Mouse (Mus musculus) lung, postnatal 0 days (tissue): ENCODE results near the gene Plxnb2. TPM values are rescaled to one million over a fixed set of nuclear protein-coding genes. Genes with fewer than 3 reads are reported as not detected.

Experiments used
- ATAC-seq: fragments of 200-750 bp; cut with Nextera tagmentation; 2 replicates; pipeline ENCODE4 v1.8.0; 2017; ENCODE audit warnings: moderate library complexity
- DNase-seq: peaks from one replicate; pipeline ENCODE4 v3.0.0-alpha.2; 2016; ENCODE audit warnings: low spot score
- H3K27ac ChIP-seq: fragments of 300-500 bp; sonication (generic); 2 replicates; pipeline ENCODE4 v1.5.1; 2014; ENCODE audit warnings: antibody characterized with exemption, mild to moderate bottlenecking, low read length, mixed read lengths
- H3K27me3 ChIP-seq: fragments of 300-500 bp; sonication (generic); replicated peaks from 2 replicates; pipeline ENCODE4 v1.6.1; 2014; ENCODE audit warnings: low read length, mixed read lengths; ENCODE audit not compliant: insufficient read depth
- H3K36me3 ChIP-seq: fragments of 300-500 bp; sonication (generic); 2 replicates; pipeline ENCODE4 v1.6.1; 2014; ENCODE audit warnings: low read length, mixed read lengths; ENCODE audit not compliant: insufficient read depth
- H3K4me1 ChIP-seq: fragments of 300-500 bp; sonication (generic); 2 replicates; pipeline ENCODE4 v1.6.1; 2014; ENCODE audit warnings: antibody characterized with exemption, low read depth, low read length, mixed read lengths; ENCODE audit not compliant: insufficient read depth
- H3K4me2 ChIP-seq: fragments of 300-500 bp; sonication (generic); replicated peaks from 2 replicates; pipeline ENCODE4 v1.6.1; 2014; ENCODE audit warnings: low read depth, mild to moderate bottlenecking, low read length, moderate library complexity, mixed read lengths
- H3K4me3 ChIP-seq: fragments of 300-500 bp; sonication (generic); 2 replicates; pipeline ENCODE4 v1.5.1; 2014; ENCODE audit warnings: low read depth, low read length
- H3K9ac ChIP-seq: fragments of 300-500 bp; sonication (generic); replicated peaks from 2 replicates; pipeline ENCODE4 v1.6.1; 2014; ENCODE audit warnings: low read depth, mild to moderate bottlenecking
- H3K9me3 ChIP-seq: fragments of 300-500 bp; sonication (generic); 2 replicates; pipeline ENCODE4 v1.6.1; 2016; ENCODE audit warnings: low read length, mixed read lengths
- CTCF ChIP-seq: IDR thresholded peaks from 2 replicates; pipeline ENCODE4 v1.5.1; 2016; ENCODE audit warnings: antibody characterized with exemption, mild to moderate bottlenecking
- EP300 ChIP-seq: IDR thresholded peaks from 2 replicates; pipeline ENCODE4 v1.6.1; 2016; ENCODE audit warnings: antibody characterized with exemption, mild to moderate bottlenecking, control low read depth
- WGBS: fragments of 180-500 bp; shearing (Covaris S2); extraction: QIAGEN DNeasy Blood & Tissue Kit; methylation state at CpG from one replicate; pipeline ENCODE4 v1.1.7; 2014; 5-methylcytosine and 5-hydroxymethylcytosine counted together
- polyA plus RNA-seq: library from polyadenylated mRNA; unstranded; fragments of >200 nt; fragmentation: Nextera tagmentation; extraction: Ambion mirVana; gene quantifications from 2 replicates; pipeline ENCODE4 v1.2.1, GENCODE M21; 2015

Plxnb2 gene
- polyA plus RNA-seq, 1 experiment from 2014 or later = 73.1 TPM

- Histone ChIP-seq H3K36me3 (no peaks in the 10 kb centered on the region), H3K4me3 (peak overlapping the region; percentile 98), H3K27ac (peak overlapping the region; percentile 99), H3K4me1 (no peaks in the 10 kb centered on the region), H3K9me3 (no peaks in the 10 kb centered on the region), H3K9ac (peak overlapping the region; percentile 93), H3K4me2 (peak overlapping the region; percentile 66), H3K27me3 (no peaks in the 10 kb centered on the region)
- WGBS = 1% methylated on average over 16 of the region's 25 CpGs
- ATAC-seq (peak; percentile 95), DNase-seq (peak; percentile 97)
- no peak for TF ChIP-seq CTCF
- TF ChIP-seq EP300 = no peak
Measured at GRCm38 (mm10) chr15:89195690-89196312, 15.2 kb upstream of the Plxnb2 start.

- Histone ChIP-seq H3K9me3 (no peaks in the 10 kb centered on the region), H3K27ac (peak overlapping the region; percentile 99), H3K27me3 (no peaks in the 10 kb centered on the region), H3K4me3 (peak overlapping the region; percentile 98; the same call in 1 of the 2 replicates), H3K4me2 (peak overlapping the region; percentile 66), H3K36me3 (no peaks in the 10 kb centered on the region), H3K4me1 (no peaks in the 10 kb centered on the region), H3K9ac (no peak overlapping the region)
- WGBS = 54% methylated on average over 6 of the region's 6 CpGs
- TF ChIP-seq EP300 (no peak), CTCF (no peak)
- DNase-seq = peak; percentile 34
- no peak for ATAC-seq
Measured at GRCm38 (mm10) chr15:89195261-89195681, 14.7 kb upstream of the Plxnb2 start.

DNA sequence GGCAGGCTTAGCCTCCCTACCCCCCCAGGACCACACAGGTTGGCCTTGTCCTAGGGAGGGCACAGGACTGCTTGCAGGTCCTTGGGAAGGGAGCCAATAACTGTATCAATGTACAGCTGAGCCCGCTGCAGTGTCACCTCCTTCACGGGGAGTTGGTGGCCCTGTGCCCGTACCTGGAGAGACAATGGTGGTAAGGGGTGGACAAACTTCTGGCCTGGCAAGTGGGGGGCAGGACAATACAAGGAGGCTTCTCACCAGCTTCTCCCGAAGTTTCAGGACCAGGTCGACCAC lies 4.3 kb upstream of the Plxnb2 start:
- Histone ChIP-seq H3K9ac (no peak overlapping the region), H3K4me3 (no peak overlapping the region), H3K27me3 (no peaks in the 10 kb centered on the region), H3K4me2 (no peak overlapping the region), H3K27ac (no peak overlapping the region), H3K4me1 (peaks cover 10% of the 10 kb centered on the region), H3K36me3 (no peaks in the 10 kb centered on the region), H3K9me3 (no peaks in the 10 kb centered on the region)
- no peak for TF ChIP-seq CTCF
- TF ChIP-seq EP300 = no peak
- DNase-seq (no peak), ATAC-seq (no peak)
- 81% methylated on average over 5 of the region's 5 CpGs for WGBS

DNA sequence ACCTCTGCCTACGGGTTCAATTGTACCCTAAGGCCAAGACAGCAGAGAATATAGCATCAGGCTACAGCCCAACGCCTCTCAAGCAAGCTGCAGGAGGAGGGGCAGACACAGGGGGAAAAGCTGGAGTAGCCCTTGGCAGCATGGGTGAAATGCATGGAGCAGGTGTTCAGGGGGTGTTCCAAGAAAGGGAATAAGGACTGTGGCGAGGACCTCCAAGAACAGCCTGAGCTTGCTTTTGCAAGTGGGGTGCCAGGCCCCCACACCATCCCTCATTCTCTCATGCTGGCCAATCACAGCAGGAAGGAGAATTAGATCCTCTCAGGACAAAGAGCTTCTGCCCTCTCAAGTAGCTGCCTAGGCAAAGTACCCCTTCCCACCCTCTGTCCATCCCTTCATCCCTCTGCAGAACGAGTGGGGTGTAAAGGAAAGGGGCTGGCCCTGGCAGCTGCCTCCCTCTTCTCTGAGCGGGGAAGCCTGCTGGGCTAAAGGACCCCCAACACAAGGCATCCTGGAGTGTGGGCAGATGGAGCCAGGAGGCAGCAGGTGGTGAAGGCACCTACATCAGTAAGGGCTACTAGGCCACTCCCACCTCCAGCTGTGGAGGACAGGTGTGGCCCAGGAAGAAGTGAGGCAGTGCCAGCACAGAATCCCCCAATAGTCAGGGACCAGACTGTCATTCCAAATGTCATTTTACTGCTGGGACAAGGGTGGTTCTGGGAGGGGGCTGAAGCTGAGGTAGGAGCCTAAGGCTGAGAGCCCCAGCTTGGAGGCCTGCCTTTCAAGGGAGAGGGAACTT lies 3.8 kb upstream of the Plxnb2 start:
- Histone ChIP-seq H3K4me3 (no peak overlapping the region), H3K9me3 (no peaks in the 10 kb centered on the region), H3K36me3 (no peaks in the 10 kb centered on the region), H3K4me1 (peaks cover 10% of the 10 kb centered on the region), H3K4me2 (no peak overlapping the region), H3K9ac (no peak overlapping the region), H3K27ac (no peak overlapping the region), H3K27me3 (no peaks in the 10 kb centered on the region)
- 62% methylated on average over 4 of the region's 5 CpGs for WGBS
- TF ChIP-seq EP300 (no peak), CTCF (no peak)
- ATAC-seq (no peak), DNase-seq (no peak)

- 76% methylated on average over 5 of the region's 5 CpGs for WGBS
- no peaks in the 10 kb centered on the region for H3K36me3 ChIP-seq
- H3K4me1 ChIP-seq = peaks cover 24% of the 10 kb centered on the region
- ATAC-seq (no peak), DNase-seq (no peak)
- no peak overlapping the region for H3K4me2 ChIP-seq
- H3K9me3 ChIP-seq = no peaks in the 10 kb centered on the region
- TF ChIP-seq EP300 (no peak), CTCF (no peak)
- H3K9ac ChIP-seq = no peak overlapping the region
- H3K4me3 ChIP-seq = no peak overlapping the region
- no peaks in the 10 kb centered on the region for H3K27me3 ChIP-seq
- no peak overlapping the region for H3K27ac ChIP-seq
Measured at GRCm38 (mm10) chr15:89182842-89183241, 2.3 kb upstream of the Plxnb2 start.

GRCm38 (mm10) chr15:89182328-89182741 lies 1.7 kb upstream of the Plxnb2 start:
- 0 out of 2 replicates have a peak, but pooled peaks have one; percentile 2 for ATAC-seq
- Histone ChIP-seq H3K27ac (no peak overlapping the region), H3K36me3 (no peaks in the 10 kb centered on the region), H3K9ac (no peak overlapping the region), H3K4me2 (no peak overlapping the region), H3K4me3 (no peak overlapping the region), H3K27me3 (no peaks in the 10 kb centered on the region), H3K4me1 (peaks cover 30% of the 10 kb centered on the region), H3K9me3 (no peaks in the 10 kb centered on the region)
- DNase-seq = peak; percentile 82
- 25% methylated on average over 6 of the region's 6 CpGs for WGBS
- no peak for TF ChIP-seq EP300
- TF ChIP-seq CTCF = peak; percentile 65
